Mouse (Mus musculus): ENCODE data around the gene Sh3bp1.

Sh3bp1 gene

GRCm38 (mm10) chr15:78948152-78948725, 48.7 kb downstream of the Sh3bp1 start:
- DNase-seq, result peak; percentile 50

GRCm38 (mm10) chr15:78948883-78949282, 49.3 kb downstream of the Sh3bp1 start:
- DNase-seq, result no peak

- DNase-seq, result no peak
These were observed 56.1 kb downstream of the Sh3bp1 start for GRCm38 (mm10) chr15:78955663-78956062.

GRCm38 (mm10) chr15:78956351-78956750, 56.8 kb downstream of the Sh3bp1 start:
- DNase-seq, result peak; percentile 59

GRCm38 (mm10) chr15:78957021-78957420, 57.5 kb downstream of the Sh3bp1 start:
- no peak for DNase-seq

- DNase-seq, result no peak
These were observed 60.0 kb downstream of the Sh3bp1 start for GRCm38 (mm10) chr15:78959537-78959936.

- no peak for DNase-seq
These were observed 60.5 kb downstream of the Sh3bp1 start for GRCm38 (mm10) chr15:78960088-78960487.

All from retina, postnatal 1 day (tissue).